Mouse (Mus musculus) adrenal gland, postnatal 36 days (tissue): ENCODE data around the gene Gpr18. TPM values are rescaled to one million over a fixed set of nuclear protein-coding genes. Genes with fewer than 3 reads are reported as not detected.
"Not testable (repeated sequence)": the region's sequence is repeated elsewhere in the genome, so short reads cannot be mapped to it uniquely, and the experiment has no call there.

Experiments
- DNase-seq, 2 experiments: peaks; one replicate each; pipeline ENCODE4 v3.0.0; 2021; ENCODE audit warnings: mixed read lengths in 1 of 2
- total RNA-seq, 2 experiments: library from RNA; stranded (reverse); gene quantifications; 2 replicates each; pipeline ENCODE4 v1.2.3; 2021

Gene Gpr18
- total RNA-seq, 2 experiments from 2014 or later: 0.23 to 0.26 TPM

- DNase-seq: peak; percentile 12 to 26
These were observed 31.3 kb downstream of the Gpr18 start for GRCm38 (mm10) chr14:121884150-121884797.

DNA sequence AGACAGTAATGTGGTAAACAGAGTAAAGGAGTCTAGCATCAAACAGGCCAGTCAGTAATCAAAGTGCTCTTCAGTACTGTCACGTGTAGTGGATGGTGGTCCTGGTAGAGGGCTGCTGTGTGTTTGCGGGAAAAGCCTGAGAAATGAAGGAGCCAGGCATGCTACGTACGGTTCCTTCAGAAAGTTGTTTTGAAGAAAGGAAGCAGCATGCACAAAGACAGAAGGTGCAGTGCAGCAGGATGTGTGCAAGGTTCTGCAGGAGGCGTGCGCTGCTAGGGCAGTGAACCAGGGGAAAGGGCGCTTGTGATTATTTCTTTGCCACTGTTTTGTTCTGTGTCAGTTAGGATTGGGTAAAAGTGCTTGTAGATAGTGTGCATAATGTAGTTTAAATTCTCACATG, 34.4 kb downstream of the Gpr18 start:
- no peak for DNase-seq

DNA sequence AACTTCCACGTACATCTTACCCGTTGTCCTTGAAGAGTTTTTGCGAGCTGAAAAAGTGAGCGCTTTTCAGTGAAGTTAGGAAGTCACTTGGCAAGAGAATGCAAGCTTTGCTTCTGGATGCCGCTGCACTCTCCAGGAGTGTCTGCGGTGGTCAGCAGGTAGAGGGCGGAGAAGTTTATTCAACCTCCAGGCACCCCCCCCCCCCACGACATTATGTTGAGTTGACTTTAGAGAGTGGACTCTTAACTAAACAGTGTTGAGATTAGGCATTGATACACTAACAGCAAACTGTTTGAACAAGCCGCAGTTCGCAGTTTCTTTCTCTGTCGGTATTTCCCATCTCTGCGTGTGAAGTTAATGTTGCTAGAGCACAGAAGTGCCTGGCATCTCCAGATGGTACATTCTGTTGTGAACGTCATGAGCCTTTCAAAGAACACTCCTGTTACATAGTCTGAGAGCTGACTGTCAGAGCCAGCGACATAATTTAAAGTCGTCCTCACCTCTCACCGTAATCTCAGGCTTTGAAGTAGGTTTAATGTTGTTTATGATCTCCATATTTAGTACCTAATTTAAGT, 36.2 kb downstream of the Gpr18 start:
- no peak for DNase-seq

DNA sequence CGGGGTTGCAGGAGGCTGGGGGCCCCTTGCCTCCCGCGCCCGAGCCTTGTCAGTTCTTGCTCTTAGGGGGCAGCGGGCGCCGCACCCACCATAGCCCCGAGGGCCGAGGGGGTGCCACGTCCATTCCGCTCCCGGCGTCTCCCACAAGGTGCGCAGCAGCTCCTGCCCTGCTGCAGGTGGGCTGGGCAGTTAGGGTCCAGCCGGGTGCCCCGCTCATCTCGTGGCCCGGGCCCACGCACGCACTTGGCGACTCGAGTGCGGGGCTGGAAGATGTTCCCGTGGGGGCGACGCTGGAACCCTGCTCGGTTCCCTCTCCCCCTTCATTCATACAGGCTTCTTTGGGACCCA, 36.7 kb downstream of the Gpr18 start:
- no peak for DNase-seq

DNA sequence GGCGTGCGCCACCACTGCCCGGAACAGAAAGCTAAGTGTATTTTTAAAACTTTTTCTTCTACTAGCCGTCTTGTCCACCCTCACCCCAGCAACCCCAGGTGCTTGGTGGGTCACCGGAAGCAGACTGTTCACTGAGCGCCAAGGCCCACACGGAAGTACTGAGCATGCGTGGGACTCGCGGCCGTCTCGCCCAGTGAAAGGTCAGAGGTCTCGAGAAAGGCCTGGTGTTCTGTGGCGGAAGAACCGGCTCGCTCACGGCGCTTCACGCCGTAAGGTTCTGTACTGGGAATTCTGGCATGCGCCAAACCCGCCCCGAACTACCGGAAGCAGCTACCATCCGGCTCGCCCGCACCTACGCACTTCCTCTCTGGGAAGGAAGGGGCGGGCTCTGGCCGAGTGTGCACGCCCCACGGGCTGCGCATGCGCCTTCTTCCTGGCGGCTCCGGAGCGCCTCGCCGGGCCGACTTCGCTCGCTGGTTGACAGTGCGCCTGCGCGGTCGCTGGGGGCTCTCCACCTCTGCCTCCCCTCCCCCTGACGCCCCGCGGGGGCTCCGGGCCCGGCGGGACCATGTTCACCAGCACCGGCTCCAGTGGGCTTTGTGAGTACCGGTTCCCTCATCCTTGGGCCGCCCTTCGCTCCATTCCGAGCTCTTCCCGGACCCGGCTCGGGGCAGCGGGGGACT, 37.3 kb downstream of the Gpr18 start, which contains the start of gene Ubac2:
Ubac2 (plus strand) TSS at position 445 of the 683 bp plus-strand sequence.
- peak; percentile 99 to 100 for DNase-seq

DNA sequence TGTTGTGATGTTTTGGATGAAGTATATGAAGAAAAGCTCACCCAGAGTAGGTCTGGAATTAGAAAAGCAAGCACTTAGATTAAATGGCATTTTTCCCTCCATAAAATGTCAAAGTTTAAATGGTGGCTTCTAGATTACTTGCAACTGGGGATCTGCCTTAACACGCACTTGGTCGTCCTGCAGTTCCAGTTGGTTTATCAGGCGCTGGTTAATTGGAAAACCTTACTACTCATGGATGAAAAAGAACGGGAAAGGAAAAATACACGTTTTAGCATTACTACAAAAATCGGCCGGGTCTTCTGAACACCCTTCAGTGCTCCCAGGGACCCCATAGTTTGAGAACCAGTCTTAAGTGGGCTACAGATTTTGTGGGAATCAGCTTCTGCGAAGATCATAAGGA, 37.9 kb downstream of the Gpr18 start:
- no peak for DNase-seq

DNA sequence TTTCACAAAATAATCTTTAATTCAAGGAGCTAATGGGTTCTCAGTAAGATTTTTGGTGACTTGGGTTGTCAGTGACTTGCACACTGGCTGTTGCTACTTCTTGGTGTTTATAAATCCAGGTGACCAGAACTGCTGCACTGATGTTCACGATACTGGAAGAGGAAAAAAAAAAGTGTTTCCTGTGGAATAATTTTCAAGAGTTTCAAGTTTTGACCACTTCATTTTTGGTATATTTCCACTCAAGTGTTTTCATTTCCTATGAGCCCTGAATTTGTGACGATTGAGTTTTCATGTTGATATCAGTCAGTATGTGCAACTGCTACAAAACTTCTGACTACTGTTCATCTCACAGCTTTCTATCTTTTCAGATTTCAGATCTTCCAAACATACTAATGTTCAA, 38.7 kb downstream of the Gpr18 start:
- DNase-seq: no peak

DNA sequence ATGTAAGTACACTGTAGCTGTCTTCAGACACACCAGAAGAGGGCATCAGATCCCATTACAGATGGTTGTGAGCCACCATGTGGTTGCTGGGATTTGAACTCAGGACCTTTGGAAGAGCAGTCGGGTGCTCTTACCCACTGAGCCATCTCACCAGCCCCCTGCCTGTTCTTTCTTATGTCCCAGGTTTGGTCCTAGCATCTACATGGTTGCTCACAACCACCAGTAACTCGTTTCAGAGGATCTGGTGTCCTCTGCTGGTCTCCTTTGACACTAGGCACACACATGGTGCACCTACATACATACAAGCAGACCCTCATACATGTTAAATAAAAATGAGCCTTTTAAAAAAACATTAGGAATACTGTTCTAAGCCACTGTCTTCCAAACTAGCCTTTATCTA, 39.4 kb downstream of the Gpr18 start:
- DNase-seq: not testable (repeated sequence)

DNA sequence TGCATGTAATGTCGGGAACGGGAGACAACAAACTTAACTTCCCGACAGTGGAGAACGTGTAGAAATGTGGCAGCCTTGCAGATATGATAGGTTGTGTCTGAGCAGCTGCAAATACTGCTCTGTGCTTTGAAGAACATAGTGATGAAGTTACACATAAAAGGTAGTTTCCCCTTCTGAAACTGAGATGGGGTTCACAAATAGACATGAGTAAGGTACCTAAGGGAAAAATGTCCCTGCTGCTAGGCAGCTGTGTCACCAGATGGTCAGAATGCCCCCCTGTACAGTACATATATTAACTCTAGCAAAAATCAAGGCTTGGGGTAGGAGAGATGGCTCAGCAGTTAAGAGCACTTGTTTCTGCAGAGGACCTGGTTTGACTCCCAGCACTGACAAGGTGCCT, 41.9 kb downstream of the Gpr18 start:
- DNase-seq: no peak

GRCm38 (mm10) chr14:121873172-121873571, 42.4 kb downstream of the Gpr18 start:
- DNase-seq: no peak

DNA sequence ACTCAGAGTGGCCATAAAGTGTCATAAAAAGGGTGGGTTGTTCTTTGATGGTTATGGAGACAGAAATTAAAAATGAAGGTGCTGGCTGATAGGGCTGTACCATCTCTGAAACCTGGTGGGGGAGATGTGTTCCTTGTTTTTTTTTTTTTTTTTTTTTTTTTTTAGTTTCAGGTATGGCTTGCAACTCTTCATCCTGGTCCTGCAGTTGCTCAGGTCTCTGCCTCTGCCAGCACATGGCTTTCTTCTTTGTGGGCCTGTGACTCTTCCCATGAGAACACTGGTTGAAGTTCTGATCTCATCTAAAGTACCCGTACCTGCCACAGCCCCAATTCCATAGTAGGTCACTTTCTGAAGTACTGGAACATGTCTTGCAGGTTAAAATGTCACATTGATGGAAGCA, 42.8 kb downstream of the Gpr18 start:
- no peak for DNase-seq

GRCm38 (mm10) chr14:121869111-121869510, 46.5 kb downstream of the Gpr18 start:
- DNase-seq: no peak

DNA sequence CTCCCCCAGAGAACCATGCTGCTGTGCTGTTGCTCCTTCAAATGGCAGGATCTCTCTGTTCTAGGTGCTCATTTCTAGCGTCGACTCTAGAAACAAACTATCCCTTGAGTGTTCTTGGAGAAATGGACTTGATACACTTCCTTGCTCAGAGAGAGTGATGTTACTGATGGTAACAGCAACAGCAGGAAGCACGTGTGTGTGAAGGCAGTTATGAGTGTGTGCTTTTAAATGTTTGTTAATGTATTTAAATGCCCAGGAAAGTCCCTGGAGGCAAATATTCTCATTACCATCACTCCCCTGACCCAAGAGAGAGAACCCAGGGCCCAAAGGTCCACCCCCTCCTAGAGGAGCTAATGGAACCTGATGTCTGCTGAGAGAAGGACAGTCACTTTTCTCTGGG, 49.0 kb downstream of the Gpr18 start:
- no peak for DNase-seq

- DNase-seq: peak; percentile 65 to 81
These were observed 50.4 kb downstream of the Gpr18 start for GRCm38 (mm10) chr14:121865162-121865561.

Other genes starting within 250 kb of the Gpr18 start
- 10 to 100 TPM; 20.9 to 27.5 TPM for gene Dock9, start 117.9 kb downstream of the Gpr18 start, total RNA-seq
- 10 to 100 TPM; 35.4 to 36.5 TPM for gene Ubac2, start 37.2 kb downstream of the Gpr18 start, total RNA-seq
- gene Gpr183, start 49.4 kb upstream of the Gpr18 start, total RNA-seq: under 1 TPM; 0.36 to 0.46 TPM
- not detected for gene Timm8a2, start 118.9 kb upstream of the Gpr18 start, total RNA-seq
- 100 to 1,000 TPM; 149 to 177 TPM for gene Tm9sf2, start 191.3 kb upstream of the Gpr18 start, total RNA-seq